Mouse (Mus musculus) lung, adult 2 months (tissue): Measurements from ENCODE around the gene Majin. TPM values are rescaled to one million over a fixed set of nuclear protein-coding genes. Genes with fewer than 3 reads are reported as not detected.
A peak's percentile ranks its signal among the peaks of the same experiment; 100 is the strongest.

Experiments used
- DNase-seq: peaks from one replicate; pipeline ENCODE4 v3.0.0; 2022
- H3K4me1 ChIP-seq: fragments of 200-500 bp; 2 replicates; pipeline ENCODE4 v1.6.1; 2011; ENCODE audit warnings: low read length; ENCODE audit not compliant: control insufficient read depth, insufficient read depth
- H3K4me3 ChIP-seq: fragments of 200-500 bp; replicated peaks from 2 replicates; pipeline ENCODE3; 2011; ENCODE audit warnings: low read depth, mild to moderate bottlenecking, control low read depth, low read length; ENCODE audit errors: extremely low read depth
- CTCF ChIP-seq: fragments of 200-500 bp; IDR thresholded peaks from 2 replicates; pipeline ENCODE4 v1.5.1; 2011; ENCODE audit warnings: mild to moderate bottlenecking, low read length, control low read depth; ENCODE audit not compliant: insufficient read depth
- POLR2A ChIP-seq: fragments of 200-500 bp; IDR thresholded peaks from 2 replicates; pipeline ENCODE4 v1.6.1; 2011; ENCODE audit warnings: low read depth, mild to moderate bottlenecking, control low read depth, low read length, borderline replicate concordance; ENCODE audit errors: extremely low read depth
- WGBS: fragments of 180-500 bp; shearing (Covaris S2); methylation state at CpG from one replicate; pipeline ENCODE4 v1.1.7; 2018; 5-methylcytosine and 5-hydroxymethylcytosine counted together
- polyA plus RNA-seq: library from polyadenylated mRNA; depleted of rRNA; stranded (reverse); fragments of >200 nt; gene quantifications from 2 replicates; pipeline ENCODE4 v1.2.3, GENCODE M21; 2012

Majin gene
- polyA plus RNA-seq, 1 experiment = 0.37 TPM

GRCm38 (mm10) chr19:6253021-6253420 lies 68.8 kb downstream of the Majin start:
- H3K4me1 ChIP-seq = no peaks in the 10 kb centered on the region
- no peak for DNase-seq
- no peak overlapping the region for H3K4me3 ChIP-seq
- WGBS = 86% methylated on average over 4 of the region's 4 CpGs
- TF ChIP-seq POLR2A (no peak), CTCF (no peak)

- no peak for DNase-seq
- TF ChIP-seq CTCF (peak; percentile 41; the same call in 1 of the 2 replicates), POLR2A (no peak)
Measured at GRCm38 (mm10) chr19:6260428-6260827, 76.2 kb downstream of the Majin start.

GRCm38 (mm10) chr19:6260946-6261345 lies 76.8 kb downstream of the Majin start:
- TF ChIP-seq CTCF (0 out of 2 replicates have a peak, but pooled peaks have one; percentile 21), POLR2A (no peak)
- WGBS = 84% methylated on average over 4 of the region's 4 CpGs

More at GRCm38 (mm10) chr19:6260428-6260827, 76.2 kb downstream of the Majin start:
- no peaks in the 10 kb centered on the region for H3K4me1 ChIP-seq
- no peak overlapping the region for H3K4me3 ChIP-seq
- 65% methylated on average over 2 of the region's 2 CpGs for WGBS

GRCm38 (mm10) chr19:6261379-6261778 lies 77.2 kb downstream of the Majin start:
- H3K4me1 ChIP-seq = no peaks in the 10 kb centered on the region
- TF ChIP-seq CTCF (no peak), POLR2A (no peak)
- 93% methylated on average over 14 of the region's 14 CpGs for WGBS
- no peak for DNase-seq
- H3K4me3 ChIP-seq = no peak overlapping the region

More at GRCm38 (mm10) chr19:6260946-6261345, 76.8 kb downstream of the Majin start:
- no peak for DNase-seq
- no peaks in the 10 kb centered on the region for H3K4me1 ChIP-seq
- no peak overlapping the region for H3K4me3 ChIP-seq

GRCm38 (mm10) chr19:6262222-6262621 lies 78.0 kb downstream of the Majin start:
- WGBS = 61% methylated on average over 7 of the region's 7 CpGs
- Histone ChIP-seq H3K4me1 (no peaks in the 10 kb centered on the region), H3K4me3 (no peak overlapping the region)
- DNase-seq = peak; percentile 71
- TF ChIP-seq POLR2A = no peak
- TF ChIP-seq CTCF = peak; percentile 98

- DNase-seq = no peak
- 0 out of 2 replicates have a peak, but pooled peaks cover 2% of the 10 kb centered on the region for H3K4me1 ChIP-seq
- 67% methylated on average over 8 of the region's 8 CpGs for WGBS
- no peak overlapping the region for H3K4me3 ChIP-seq
- TF ChIP-seq CTCF = no peak
- TF ChIP-seq POLR2A = no peak
Measured at GRCm38 (mm10) chr19:6262839-6263433, 78.7 kb downstream of the Majin start.

GRCm38 (mm10) chr19:6264200-6264599 lies 80.0 kb downstream of the Majin start:
- 68% methylated on average over 9 of the region's 9 CpGs for WGBS
- TF ChIP-seq POLR2A (no peak), CTCF (no peak)
- H3K4me3 ChIP-seq = no peak overlapping the region
- DNase-seq = no peak
- H3K4me1 ChIP-seq = 0 out of 2 replicates have a peak, but pooled peaks cover 2% of the 10 kb centered on the region

GRCm38 (mm10) chr19:6264945-6265344 lies 80.8 kb downstream of the Majin start:
- 0 out of 2 replicates have a peak, but pooled peaks cover 2% of the 10 kb centered on the region for H3K4me1 ChIP-seq
- no peak for DNase-seq
- TF ChIP-seq CTCF = no peak
- TF ChIP-seq POLR2A = no peak
- WGBS = 85% methylated on average over 8 of the region's 8 CpGs
- H3K4me3 ChIP-seq = no peak overlapping the region

GRCm38 (mm10) chr19:6265727-6266182 lies 81.6 kb downstream of the Majin start:
- 0 out of 2 replicates have a peak, but pooled peaks cover 2% of the 10 kb centered on the region for H3K4me1 ChIP-seq
- TF ChIP-seq POLR2A = no peak
- no peak for TF ChIP-seq CTCF
- H3K4me3 ChIP-seq = no peak overlapping the region
- WGBS = 73% methylated on average over 6 of the region's 6 CpGs
- no peak for DNase-seq

- DNase-seq = no peak
- Histone ChIP-seq H3K4me3 (no peak overlapping the region), H3K4me1 (0 out of 2 replicates have a peak, but pooled peaks cover 2% of the 10 kb centered on the region)
- TF ChIP-seq POLR2A (no peak), CTCF (0 out of 2 replicates have a peak, but pooled peaks have one; percentile 11)
- 31% methylated on average over 11 of the region's 11 CpGs for whole genome bisulfite sequencing
Measured at GRCm38 (mm10) chr19:6267306-6268169, 83.3 kb downstream of the Majin start.
